Mouse (Mus musculus) stomach, embryonic 16.5 days (tissue): ENCODE results near the gene Mrpl33. TPM values are rescaled to one million over a fixed set of nuclear protein-coding genes. Genes with fewer than 3 reads are reported as not detected.
A peak's percentile ranks its signal among the peaks of the same experiment; 100 is the strongest.

Source experiments
- ATAC-seq: fragments of 200-750 bp; cut with Nextera tagmentation; 2 replicates; pipeline ENCODE4 v1.8.0; 2017; ENCODE audit warnings: moderate number of reproducible peaks, moderate TSS enrichment; ENCODE audit not compliant: insufficient read depth, low FRiP score
- H3K27ac ChIP-seq: fragments of 300-500 bp; sonication (generic); 2 replicates; pipeline ENCODE4 v1.5.1; 2014; ENCODE audit warnings: low read length
- H3K27me3 ChIP-seq: fragments of 300-500 bp; sonication (generic); 2 replicates; pipeline ENCODE4 v1.6.1; 2014; ENCODE audit warnings: low read length, control low read depth, mixed read lengths; ENCODE audit not compliant: control insufficient read depth, insufficient read depth
- H3K36me3 ChIP-seq: fragments of 300-500 bp; sonication (generic); 2 replicates; pipeline ENCODE4 v1.6.1; 2014; ENCODE audit warnings: low read length; ENCODE audit not compliant: control insufficient read depth, insufficient read depth
- H3K4me1 ChIP-seq: fragments of 300-500 bp; sonication (generic); 2 replicates; pipeline ENCODE4 v1.6.1; 2014; ENCODE audit warnings: low read length, control low read depth, mixed read lengths; ENCODE audit not compliant: control insufficient read depth, insufficient read depth
- H3K4me2 ChIP-seq: fragments of 300-500 bp; sonication (generic); 2 replicates; pipeline ENCODE4 v1.6.1; 2014; ENCODE audit warnings: low read depth, low read length, mixed read lengths
- H3K4me3 ChIP-seq: fragments of 300-500 bp; sonication (generic); replicated peaks from 2 replicates; pipeline ENCODE4 v1.5.1; 2014; ENCODE audit warnings: mild to moderate bottlenecking, low read length
- H3K9ac ChIP-seq: fragments of 300-500 bp; sonication (generic); 2 replicates; pipeline ENCODE4 v1.6.1; 2014; ENCODE audit warnings: low read length
- H3K9me3 ChIP-seq: fragments of 300-500 bp; sonication (generic); replicated peaks from 2 replicates; pipeline ENCODE4 v1.6.1; 2016; ENCODE audit warnings: low read length, control low read depth; ENCODE audit not compliant: control insufficient read depth
- WGBS: fragments of 180-500 bp; shearing (Covaris S2); extraction: QIAGEN DNeasy Blood & Tissue Kit; methylation state at CpG from one replicate; pipeline ENCODE4 v1.1.7; 2014; 5-methylcytosine and 5-hydroxymethylcytosine counted together
- polyA plus RNA-seq: library from polyadenylated mRNA; unstranded; fragments of >200 nt; fragmentation: Nextera tagmentation; extraction: Ambion mirVana; gene quantifications from 2 replicates; pipeline ENCODE4 v1.2.1, GENCODE M21; 2015

Gene Mrpl33
- polyA plus RNA-seq, 1 experiment from 2014 or later: 319 TPM

GRCm38 (mm10) chr5:31696971-31697643 is 100.4 kb downstream of the Mrpl33 start, which contains the start of gene Rbks:
Rbks (minus strand) TSS chr5:31697627.
- ATAC-seq: no peak
- H3K4me1 ChIP-seq: no peaks in the 10 kb centered on the region; the same call in none of the 2 replicates
- H3K4me3 ChIP-seq: peak within 1 kb of the TSS; percentile 87
- whole genome bisulfite sequencing: 6% methylated on average over 18 of the region's 18 CpGs
- peak within 1 kb of the TSS; percentile 92 for H3K9ac ChIP-seq
- peak within 1 kb of the TSS; percentile 97 for H3K27ac ChIP-seq
- no peaks in the 10 kb centered on the region for H3K36me3 ChIP-seq
- H3K9me3 ChIP-seq: no peaks in the 10 kb centered on the region
- H3K27me3 ChIP-seq: no peaks in the 10 kb centered on the region
- peak within 1 kb of the TSS; percentile 77 for H3K4me2 ChIP-seq

GRCm38 (mm10) chr5:31697644-31698296 is 101.0 kb downstream of the Mrpl33 start, which contains the start of gene Babam2:
Babam2 (plus strand) TSS chr5:31697684.
- ATAC-seq: peak; percentile 94
- H3K36me3 ChIP-seq: 0 out of 2 replicates have a peak, but pooled peaks cover 3% of the 10 kb centered on the region
- under 1% methylated on average over 71 of the region's 71 CpGs for WGBS

DNA sequence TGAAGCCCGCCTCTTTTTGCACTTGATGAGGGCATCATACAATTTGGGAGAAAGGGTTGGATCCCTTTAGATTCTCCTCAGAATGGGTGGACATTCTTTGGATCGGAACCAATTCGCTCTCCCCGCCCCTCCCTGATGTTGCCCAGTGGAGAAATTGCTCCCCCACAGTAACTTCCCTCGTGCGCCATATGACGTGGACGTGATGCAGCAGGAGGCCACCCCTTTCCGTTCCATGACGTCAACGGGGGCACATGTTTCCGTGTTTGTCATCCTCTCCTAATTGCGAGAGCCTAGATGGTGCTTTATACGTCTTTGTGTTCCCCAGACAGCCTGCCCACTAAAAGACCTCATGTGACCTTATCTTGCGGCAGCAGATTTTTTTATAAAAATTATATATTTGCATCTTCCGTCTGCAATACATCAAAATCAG is 101.6 kb downstream of the Mrpl33 start:
- H3K36me3 ChIP-seq: 0 out of 2 replicates have a peak, but pooled peaks cover 3% of the 10 kb centered on the region
- H3K4me3 ChIP-seq: peak overlapping the region; percentile 87
- H3K4me1 ChIP-seq: no peaks in the 10 kb centered on the region; the same call in none of the 2 replicates
- 3% methylated on average over 16 of the region's 16 CpGs for WGBS
- H3K4me2 ChIP-seq: peak overlapping the region; percentile 77
- H3K27ac ChIP-seq: peak overlapping the region; percentile 97
- peak overlapping the region; percentile 92 for H3K9ac ChIP-seq
- peak; percentile 80 for ATAC-seq
- no peaks in the 10 kb centered on the region for H3K9me3 ChIP-seq
- H3K27me3 ChIP-seq: no peaks in the 10 kb centered on the region

More at GRCm38 (mm10) chr5:31697644-31698296, 101.0 kb downstream of the Mrpl33 start, which contains the start of gene Babam2:
- peak within 1 kb of the TSS; percentile 87 for H3K4me3 ChIP-seq
- no peaks in the 10 kb centered on the region for H3K27me3 ChIP-seq
- H3K9ac ChIP-seq: peak within 1 kb of the TSS; percentile 92
- no peaks in the 10 kb centered on the region for H3K9me3 ChIP-seq
- H3K4me2 ChIP-seq: peak within 1 kb of the TSS; percentile 77
- H3K4me1 ChIP-seq: no peaks in the 10 kb centered on the region; the same call in none of the 2 replicates
- H3K27ac ChIP-seq: peak within 1 kb of the TSS; percentile 97

DNA sequence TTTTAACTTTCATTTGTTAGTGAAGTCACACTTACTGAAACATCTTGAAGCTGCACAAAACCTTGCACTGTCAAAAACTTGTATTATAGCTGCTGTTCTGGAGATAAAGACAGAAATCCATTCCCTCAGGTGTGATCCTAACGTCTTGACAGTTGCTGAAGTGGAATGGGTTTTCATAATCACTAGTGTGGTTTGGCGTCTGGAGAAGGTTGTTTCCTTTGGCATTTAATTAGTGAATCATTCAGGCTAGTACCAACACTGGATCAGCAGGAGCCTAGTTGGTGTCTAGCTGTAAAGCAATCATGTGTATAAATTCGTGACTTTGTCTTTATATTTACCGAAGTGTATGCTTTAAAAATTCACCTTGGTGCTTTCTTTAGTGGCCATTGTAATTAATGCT is 102.2 kb downstream of the Mrpl33 start:
- Histone ChIP-seq H3K36me3 (0 out of 2 replicates have a peak, but pooled peaks cover 3% of the 10 kb centered on the region), H3K27me3 (no peaks in the 10 kb centered on the region), H3K9ac (no peak overlapping the region), H3K4me1 (no peaks in the 10 kb centered on the region; the same call in none of the 2 replicates), H3K4me2 (peak overlapping the region; percentile 77), H3K9me3 (no peaks in the 10 kb centered on the region), H3K27ac (peak overlapping the region; percentile 67), H3K4me3 (no peak overlapping the region)
- no peak for ATAC-seq
- WGBS: 51% methylated on average over 4 of the region's 4 CpGs

GRCm38 (mm10) chr5:31699397-31699796 is 102.7 kb downstream of the Mrpl33 start:
- no peaks in the 10 kb centered on the region; the same call in none of the 2 replicates for H3K4me1 ChIP-seq
- H3K36me3 ChIP-seq: 0 out of 2 replicates have a peak, but pooled peaks cover 3% of the 10 kb centered on the region
- no peaks in the 10 kb centered on the region for H3K27me3 ChIP-seq
- no peak overlapping the region for H3K4me3 ChIP-seq
- H3K9ac ChIP-seq: no peak overlapping the region
- ATAC-seq: no peak
- H3K4me2 ChIP-seq: peak overlapping the region; percentile 77; the same call in 1 of the 2 replicates
- peak overlapping the region; percentile 67; the same call in 1 of the 2 replicates for H3K27ac ChIP-seq
- no peaks in the 10 kb centered on the region for H3K9me3 ChIP-seq

GRCm38 (mm10) chr5:31704971-31705370 is 108.2 kb downstream of the Mrpl33 start:
- no peak overlapping the region for H3K4me2 ChIP-seq
- H3K27ac ChIP-seq: no peak overlapping the region
- H3K9ac ChIP-seq: no peak overlapping the region
- 84% methylated on average over 5 of the region's 5 CpGs for WGBS
- H3K4me3 ChIP-seq: no peak overlapping the region
- H3K4me1 ChIP-seq: no peaks in the 10 kb centered on the region; the same call in 1 of the 2 replicates
- no peaks in the 10 kb centered on the region for H3K9me3 ChIP-seq
- H3K27me3 ChIP-seq: no peaks in the 10 kb centered on the region
- no peak for ATAC-seq
- H3K36me3 ChIP-seq: 0 out of 2 replicates have a peak, but pooled peaks cover 3% of the 10 kb centered on the region

GRCm38 (mm10) chr5:31706826-31707225 is 110.1 kb downstream of the Mrpl33 start:
- ATAC-seq: no peak
- no peaks in the 10 kb centered on the region for H3K27me3 ChIP-seq
- 0 out of 2 replicates have a peak, but pooled peaks cover 3% of the 10 kb centered on the region for H3K36me3 ChIP-seq
- H3K27ac ChIP-seq: no peak overlapping the region
- H3K9ac ChIP-seq: no peak overlapping the region
- WGBS: 68% methylated on average over 4 of the region's 4 CpGs
- 0 out of 2 replicates have a peak, but pooled peaks cover 3% of the 10 kb centered on the region for H3K9me3 ChIP-seq
- no peak overlapping the region for H3K4me3 ChIP-seq
- no peak overlapping the region for H3K4me2 ChIP-seq
- H3K4me1 ChIP-seq: no peaks in the 10 kb centered on the region

GRCm38 (mm10) chr5:31709389-31709788 is 112.7 kb downstream of the Mrpl33 start:
- H3K9me3 ChIP-seq: 0 out of 2 replicates have a peak, but pooled peaks cover 3% of the 10 kb centered on the region
- H3K36me3 ChIP-seq: no peaks in the 10 kb centered on the region
- H3K4me3 ChIP-seq: no peak overlapping the region
- no peak for ATAC-seq
- H3K27ac ChIP-seq: no peak overlapping the region
- H3K9ac ChIP-seq: no peak overlapping the region
- no peaks in the 10 kb centered on the region for H3K27me3 ChIP-seq
- H3K4me2 ChIP-seq: no peak overlapping the region
- 74% methylated on average over 1 of the region's 1 CpGs for WGBS
- H3K4me1 ChIP-seq: peaks cover 5% of the 10 kb centered on the region; the same call in 1 of the 2 replicates
